Mouse (Mus musculus): ENCODE results near the gene Zic4. TPM values are rescaled to one million over a fixed set of nuclear protein-coding genes. Genes with fewer than 3 reads are reported as not detected.

The Zic4 gene
- not detected in 2 replicates for polyA plus RNA-seq (2012; rRNA removed)

- Histone ChIP-seq H3K4me1 (ENCODE audit: control insufficient read depth, insufficient read depth, low read length) (peaks cover 3% of the 10 kb centered on the region), H3K4me3 (replicated peaks; ENCODE audit: extremely low read depth, low read depth, low read length) (peak within 1 kb of the TSS; percentile 14)
- no peak for DNase-seq
- no peak for TF ChIP-seq CTCF (IDR thresholded peaks at IDR 0.05; ENCODE audit: insufficient read depth, low read length)
- no peak for TF ChIP-seq POLR2A (IDR thresholded peaks at IDR 0.05; ENCODE audit: borderline replicate concordance, extremely low read depth, low read depth, low read length)
- 3% methylated on average over 45 of the region's 45 CpGs for WGBS
These were observed at the start of gene Zic4 for GRCm38 (mm10) chr9:91361856-91362601. Gene Zic4 (plus strand): TSS chr9:91362413.

GRCm38 (mm10) chr9:91347591-91347990 lies 14.6 kb upstream of the Zic4 start:
- no peak overlapping the region for H3K4me3 ChIP-seq (replicated peaks; ENCODE audit: extremely low read depth, low read depth, low read length)
- 56% methylated on average over 2 of the region's 2 CpGs for WGBS
- TF ChIP-seq CTCF (IDR thresholded peaks at IDR 0.05; ENCODE audit: insufficient read depth, low read length) (no peak), POLR2A (IDR thresholded peaks at IDR 0.05; ENCODE audit: borderline replicate concordance, extremely low read depth, low read depth, low read length) (no peak)
- no peaks in the 10 kb centered on the region for H3K4me1 ChIP-seq (ENCODE audit: control insufficient read depth, insufficient read depth, low read length)
- no peak for DNase-seq

- TF ChIP-seq POLR2A (IDR thresholded peaks at IDR 0.05; ENCODE audit: borderline replicate concordance, extremely low read depth, low read depth, low read length) (no peak), CTCF (IDR thresholded peaks at IDR 0.05; ENCODE audit: insufficient read depth, low read length) (no peak)
- no peak overlapping the region for H3K4me3 ChIP-seq (replicated peaks; ENCODE audit: extremely low read depth, low read depth, low read length)
- 41% methylated on average over 1 of the region's 1 CpGs for WGBS
- DNase-seq, result no peak
- no peaks in the 10 kb centered on the region for H3K4me1 ChIP-seq (ENCODE audit: control insufficient read depth, insufficient read depth, low read length)
These were observed 13.5 kb upstream of the Zic4 start for GRCm38 (mm10) chr9:91348746-91349145.

- TF ChIP-seq POLR2A (IDR thresholded peaks at IDR 0.05; ENCODE audit: borderline replicate concordance, extremely low read depth, low read depth, low read length) (no peak), CTCF (IDR thresholded peaks at IDR 0.05; ENCODE audit: insufficient read depth, low read length) (no peak)
- DNase-seq, result no peak
- WGBS, result 3% methylated on average over 16 of the region's 16 CpGs
- no peaks in the 10 kb centered on the region for H3K4me1 ChIP-seq (ENCODE audit: control insufficient read depth, insufficient read depth, low read length)
- H3K4me3 ChIP-seq (replicated peaks; ENCODE audit: extremely low read depth, low read depth, low read length), result no peak overlapping the region
These were observed 11.9 kb upstream of the Zic4 start for GRCm38 (mm10) chr9:91350211-91350791.

GRCm38 (mm10) chr9:91350861-91351291 lies 11.3 kb upstream of the Zic4 start:
- H3K4me1 ChIP-seq (ENCODE audit: control insufficient read depth, insufficient read depth, low read length), result no peaks in the 10 kb centered on the region
- H3K4me3 ChIP-seq (replicated peaks; ENCODE audit: extremely low read depth, low read depth, low read length), result no peak overlapping the region
- WGBS, result 3% methylated on average over 14 of the region's 14 CpGs
- no peak for DNase-seq
- TF ChIP-seq POLR2A (IDR thresholded peaks at IDR 0.05; ENCODE audit: borderline replicate concordance, extremely low read depth, low read depth, low read length) (no peak), CTCF (IDR thresholded peaks at IDR 0.05; ENCODE audit: insufficient read depth, low read length) (no peak)

GRCm38 (mm10) chr9:91351361-91351760 lies 10.9 kb upstream of the Zic4 start:
- Histone ChIP-seq H3K4me1 (ENCODE audit: control insufficient read depth, insufficient read depth, low read length) (no peaks in the 10 kb centered on the region), H3K4me3 (replicated peaks; ENCODE audit: extremely low read depth, low read depth, low read length) (no peak overlapping the region)
- no peak for DNase-seq
- TF ChIP-seq POLR2A (IDR thresholded peaks at IDR 0.05; ENCODE audit: borderline replicate concordance, extremely low read depth, low read depth, low read length) (no peak), CTCF (IDR thresholded peaks at IDR 0.05; ENCODE audit: insufficient read depth, low read length) (no peak)
- WGBS, result 5% methylated on average over 5 of the region's 5 CpGs

GRCm38 (mm10) chr9:91351961-91352411 lies 10.2 kb upstream of the Zic4 start:
- DNase-seq, result no peak
- WGBS, result 4% methylated on average over 13 of the region's 13 CpGs
- Histone ChIP-seq H3K4me1 (ENCODE audit: control insufficient read depth, insufficient read depth, low read length) (no peaks in the 10 kb centered on the region), H3K4me3 (replicated peaks; ENCODE audit: extremely low read depth, low read depth, low read length) (no peak overlapping the region)
- TF ChIP-seq CTCF (IDR thresholded peaks at IDR 0.05; ENCODE audit: insufficient read depth, low read length) (no peak), POLR2A (IDR thresholded peaks at IDR 0.05; ENCODE audit: borderline replicate concordance, extremely low read depth, low read depth, low read length) (no peak)

GRCm38 (mm10) chr9:91352786-91353185 lies 9.4 kb upstream of the Zic4 start:
- no peak for DNase-seq
- TF ChIP-seq POLR2A (IDR thresholded peaks at IDR 0.05; ENCODE audit: borderline replicate concordance, extremely low read depth, low read depth, low read length) (no peak), CTCF (IDR thresholded peaks at IDR 0.05; ENCODE audit: insufficient read depth, low read length) (no peak)
- Histone ChIP-seq H3K4me3 (replicated peaks; ENCODE audit: extremely low read depth, low read depth, low read length) (no peak overlapping the region), H3K4me1 (ENCODE audit: control insufficient read depth, insufficient read depth, low read length) (no peaks in the 10 kb centered on the region)
- 3% methylated on average over 15 of the region's 15 CpGs for WGBS

GRCm38 (mm10) chr9:91353551-91354433 lies 8.4 kb upstream of the Zic4 start:
- 10% methylated on average over 37 of the region's 37 CpGs for WGBS
- no peak for DNase-seq
- TF ChIP-seq POLR2A (IDR thresholded peaks at IDR 0.05; ENCODE audit: borderline replicate concordance, extremely low read depth, low read depth, low read length) (no peak), CTCF (IDR thresholded peaks at IDR 0.05; ENCODE audit: insufficient read depth, low read length) (no peak)

More at GRCm38 (mm10) chr9:91353551-91354433, 8.4 kb upstream of the Zic4 start:
- Histone ChIP-seq H3K4me1 (ENCODE audit: control insufficient read depth, insufficient read depth, low read length) (no peaks in the 10 kb centered on the region), H3K4me3 (replicated peaks; ENCODE audit: extremely low read depth, low read depth, low read length) (no peak overlapping the region)

Data from lung, adult 2 months (tissue).